In the genomic region with DNA sequence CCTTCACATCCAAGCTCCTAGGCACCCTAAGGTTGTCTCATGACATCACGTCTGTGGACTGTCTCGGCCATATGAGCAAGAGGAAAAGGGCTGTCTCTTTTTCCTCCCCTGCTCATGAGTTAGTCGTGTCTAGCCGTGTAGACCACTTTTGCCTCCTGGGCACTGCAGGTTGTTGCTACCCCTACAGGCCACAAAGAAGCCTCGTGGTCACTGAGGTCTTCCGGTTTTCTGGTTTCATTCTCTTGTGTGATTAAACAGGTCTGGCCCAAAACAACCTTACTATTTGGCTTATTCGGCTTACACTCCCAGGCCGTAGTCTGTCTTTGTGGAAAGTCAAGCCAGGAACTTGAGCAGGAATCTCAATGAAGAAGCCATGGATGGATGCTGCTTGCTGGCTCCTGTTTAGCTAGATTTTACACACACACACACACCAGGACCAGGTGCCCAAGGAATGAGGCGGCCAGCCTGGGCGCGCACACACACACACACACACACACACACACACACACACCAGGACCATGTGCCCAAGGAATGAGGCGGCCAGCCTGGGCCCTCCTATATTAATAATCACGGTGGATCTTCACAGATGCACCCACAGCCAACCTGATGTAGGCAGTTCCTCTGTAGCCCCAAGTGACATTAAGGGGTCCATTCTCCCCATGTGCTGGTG, we compare ENCODE assay signal across 8 mouse cellular contexts. TPM values are rescaled to one million over a fixed set of nuclear protein-coding genes. Genes with fewer than 3 reads are reported as not detected.
DNase-seq lines count a peak whose midpoint lies in the region; ATAC-seq and TF ChIP-seq lines count a peak whose summit lies in the region.

No protein-coding gene starts in this region.

- no peak for DNase-seq in forebrain, embryonic 14.5 days (ENCODE audit: low spot score)
- DNase-seq in lung, embryonic 14.5 days = no peak
- no peak for DNase-seq in lung, postnatal 36 days
- DNase-seq in kidney, adult 2 months = no peak

- H3K9ac ChIP-seq in forebrain, embryonic 14.5 days (ENCODE audit: low read length) = peak overlapping the region; percentile 22; the same call in 1 of the 2 replicates
- no peak overlapping the region for H3K9ac ChIP-seq in forebrain, embryonic 13.5 days
- H3K9ac ChIP-seq in lung, embryonic 14.5 days = no peak overlapping the region; the same call in 1 of the 2 replicates
- H3K9ac ChIP-seq in embryonic facial prominence, embryonic 12.5 days = 0 out of 2 replicates have a peak overlapping the region, but pooled peaks have one; percentile 17
- 0 out of 2 replicates have a peak overlapping the region, but pooled peaks have one; percentile 25 for H3K9ac ChIP-seq in limb, embryonic 13.5 days

- H3K27ac ChIP-seq in forebrain, embryonic 14.5 days (ENCODE audit: low read depth, low read length) = no peak overlapping the region
- H3K27ac ChIP-seq in forebrain, embryonic 13.5 days = no peak overlapping the region
- H3K27ac ChIP-seq in lung, embryonic 14.5 days (ENCODE audit: low read depth) = peak overlapping the region; percentile 89; the same call in 1 of the 2 replicates
- no peak overlapping the region; the same call in 1 of the 2 replicates for H3K27ac ChIP-seq in embryonic facial prominence, embryonic 12.5 days
- no peak overlapping the region for H3K27ac ChIP-seq in limb, embryonic 13.5 days
- no peak overlapping the region for H3K27ac ChIP-seq in kidney, adult 2 months (ENCODE audit: insufficient read depth, low read depth, low read length)

- peaks cover 63% of the 10 kb centered on the region for H3K4me1 ChIP-seq in forebrain, embryonic 14.5 days (ENCODE audit: control insufficient read depth, insufficient read depth, low read length)
- peaks cover 91% of the 10 kb centered on the region for H3K4me1 ChIP-seq in forebrain, embryonic 13.5 days
- peaks cover 65% of the 10 kb centered on the region for H3K4me1 ChIP-seq in lung, embryonic 14.5 days (ENCODE audit: insufficient read depth)
- H3K4me1 ChIP-seq in embryonic facial prominence, embryonic 12.5 days = peaks cover 95% of the 10 kb centered on the region
- H3K4me1 ChIP-seq in limb, embryonic 13.5 days = peaks cover 93% of the 10 kb centered on the region
- H3K4me1 ChIP-seq in kidney, adult 2 months (ENCODE audit: control insufficient read depth, insufficient read depth, low read length) = peaks cover 40% of the 10 kb centered on the region

- TF ChIP-seq POLR2A in kidney, adult 2 months (IDR thresholded peaks at IDR 0.05; ENCODE audit: low read depth, low read length) = no peak

- no peak for TF ChIP-seq CTCF in lung, embryonic 14.5 days (IDR thresholded peaks at IDR 0.05; ENCODE audit: low read depth)
- TF ChIP-seq CTCF in kidney, adult 2 months (conservative IDR thresholded peaks at IDR 0.05; ENCODE audit: insufficient read depth, insufficient read length, low read depth, low read length) = no peak

- no peaks in the 10 kb centered on the region for H3K9me3 ChIP-seq in forebrain, embryonic 14.5 days (replicated peaks; ENCODE audit: control insufficient read depth, low read length)
- no peaks in the 10 kb centered on the region for H3K9me3 ChIP-seq in forebrain, embryonic 13.5 days (replicated peaks)
- H3K9me3 ChIP-seq in lung, embryonic 14.5 days (ENCODE audit: low read depth, low read length) = no peaks in the 10 kb centered on the region
- H3K9me3 ChIP-seq in embryonic facial prominence, embryonic 12.5 days = no peaks in the 10 kb centered on the region
- H3K9me3 ChIP-seq in limb, embryonic 13.5 days = no peaks in the 10 kb centered on the region

- WGBS in forebrain, embryonic 14.5 days = 92% methylated on average over 13 of the region's 13 CpGs
- WGBS in forebrain, embryonic 13.5 days = 88% methylated on average over 13 of the region's 13 CpGs
- 81% methylated on average over 13 of the region's 13 CpGs for WGBS in lung, embryonic 14.5 days
- 85% methylated on average over 13 of the region's 13 CpGs for WGBS in embryonic facial prominence, embryonic 12.5 days
- 79% methylated on average over 13 of the region's 13 CpGs for WGBS in limb, embryonic 13.5 days
- 86% methylated on average over 13 of the region's 13 CpGs for WGBS in kidney, adult 2 months

- H3K27me3 ChIP-seq in forebrain, embryonic 14.5 days (replicated peaks; ENCODE audit: control insufficient read depth, insufficient read depth, low read length) = no peaks in the 10 kb centered on the region
- H3K27me3 ChIP-seq in forebrain, embryonic 13.5 days = no peaks in the 10 kb centered on the region
- H3K27me3 ChIP-seq in lung, embryonic 14.5 days (ENCODE audit: insufficient read depth, low read length) = no peaks in the 10 kb centered on the region
- no peaks in the 10 kb centered on the region for H3K27me3 ChIP-seq in embryonic facial prominence, embryonic 12.5 days
- 0 out of 2 replicates have a peak, but pooled peaks cover 2% of the 10 kb centered on the region for H3K27me3 ChIP-seq in limb, embryonic 13.5 days
- H3K27me3 ChIP-seq in kidney, adult 2 months (replicated peaks; ENCODE audit: control insufficient read depth, insufficient read depth, low read length) = no peaks in the 10 kb centered on the region

- no peak overlapping the region for H3K4me2 ChIP-seq in forebrain, embryonic 14.5 days (ENCODE audit: low read length)
- H3K4me2 ChIP-seq in forebrain, embryonic 13.5 days = no peak overlapping the region
- H3K4me2 ChIP-seq in lung, embryonic 14.5 days = no peak overlapping the region
- H3K4me2 ChIP-seq in embryonic facial prominence, embryonic 12.5 days (replicated peaks) = no peak overlapping the region
- H3K4me2 ChIP-seq in limb, embryonic 13.5 days (replicated peaks) = no peak overlapping the region

- H3K4me3 ChIP-seq in forebrain, embryonic 14.5 days (ENCODE audit: low read depth, low read length) = no peak overlapping the region
- no peak overlapping the region for H3K4me3 ChIP-seq in forebrain, embryonic 13.5 days
- no peak overlapping the region for H3K4me3 ChIP-seq in lung, embryonic 14.5 days (ENCODE audit: low read depth, low read length)
- H3K4me3 ChIP-seq in embryonic facial prominence, embryonic 12.5 days = no peak overlapping the region
- no peak overlapping the region for H3K4me3 ChIP-seq in limb, embryonic 13.5 days
- no peak overlapping the region for H3K4me3 ChIP-seq in kidney, adult 2 months (ENCODE audit: insufficient read depth, low read depth, low read length)

- ATAC-seq in forebrain, embryonic 14.5 days = no peak
- no peak for ATAC-seq in forebrain, embryonic 13.5 days
- no peak for ATAC-seq in lung, embryonic 14.5 days (ENCODE audit: insufficient read depth)
- ATAC-seq in embryonic facial prominence, embryonic 12.5 days (ENCODE audit: insufficient number of reproducible peaks, insufficient read depth, low FRiP score, low TSS enrichment) = no peak
- ATAC-seq in limb, embryonic 13.5 days (ENCODE audit: low FRiP score, low read depth) = no peak
- no peak for ATAC-seq in erythroblast, adult 5-6 weeks (replicated peaks; ENCODE audit: low FRiP score, poor library complexity, severe bottlenecking)

- 0 out of 2 replicates have a peak, but pooled peaks cover 4% of the 10 kb centered on the region for H3K36me3 ChIP-seq in forebrain, embryonic 14.5 days (ENCODE audit: control insufficient read depth, insufficient read depth, low read length)
- no peaks in the 10 kb centered on the region for H3K36me3 ChIP-seq in forebrain, embryonic 13.5 days (ENCODE audit: poor library complexity, severe bottlenecking)
- H3K36me3 ChIP-seq in lung, embryonic 14.5 days (ENCODE audit: insufficient read depth) = no peaks in the 10 kb centered on the region
- no peaks in the 10 kb centered on the region for H3K36me3 ChIP-seq in embryonic facial prominence, embryonic 12.5 days
- no peaks in the 10 kb centered on the region; the same call in none of the 2 replicates for H3K36me3 ChIP-seq in limb, embryonic 13.5 days
- H3K36me3 ChIP-seq in kidney, adult 2 months (ENCODE audit: control insufficient read depth, insufficient read depth, low read length) = no peaks in the 10 kb centered on the region

RNA-seq across cellular contexts. Expression of a gene that starts 21.0 kb away (rescaled TPM):
- polyA plus RNA-seq in forebrain, embryonic 14.5 days (2014; fragmentation: Nextera tagmentation; extraction: Ambion mirVana) = 12.6 and 14.5 TPM in 2 replicates
- polyA plus RNA-seq in forebrain, embryonic 13.5 days (2015; fragmentation: Nextera tagmentation; extraction: Ambion mirVana) = 17.2 TPM in 2 replicates
- 14.3 and 15.6 TPM in 2 replicates for polyA plus RNA-seq in lung, embryonic 14.5 days (2014; fragmentation: Nextera tagmentation; extraction: Ambion mirVana)
- polyA plus RNA-seq in embryonic facial prominence, embryonic 12.5 days (2016; fragmentation: Nextera tagmentation; extraction: Ambion mirVana) = 16.8 and 18.8 TPM in 2 replicates
- polyA plus RNA-seq in limb, embryonic 13.5 days (2015; fragmentation: Nextera tagmentation; extraction: Ambion mirVana) = 12.7 and 13.8 TPM in 2 replicates
- 2.1 and 3.3 TPM in 2 replicates for total RNA-seq in erythroblast, adult 5-6 weeks (2015; ENCODE audit: low replicate concordance)
- 0.84 and 2.0 TPM in 2 replicates for total RNA-seq in erythroblast, adult 5-6 weeks (2017; ENCODE audit: low replicate concordance)
- polyA plus RNA-seq in kidney, adult 2 months (2012; rRNA removed) = 8.0 and 9.2 TPM in 2 replicates

Comparison
In these comparisons a context has a peak if more than half of its experiments do, and no peak if none do; other contexts are left out.
1. H3K9ac ChIP-seq: peak in forebrain, embryonic 14.5 days (single experiment), embryonic facial prominence, embryonic 12.5 days (single experiment) and limb, embryonic 13.5 days (single experiment); none in forebrain, embryonic 13.5 days (single experiment) and lung, embryonic 14.5 days (single experiment).